Mouse (Mus musculus): ENCODE results near the gene Dgat2l6.
A peak's percentile ranks its signal among the peaks of the same experiment; 100 is the strongest.

The Dgat2l6 gene

DNA sequence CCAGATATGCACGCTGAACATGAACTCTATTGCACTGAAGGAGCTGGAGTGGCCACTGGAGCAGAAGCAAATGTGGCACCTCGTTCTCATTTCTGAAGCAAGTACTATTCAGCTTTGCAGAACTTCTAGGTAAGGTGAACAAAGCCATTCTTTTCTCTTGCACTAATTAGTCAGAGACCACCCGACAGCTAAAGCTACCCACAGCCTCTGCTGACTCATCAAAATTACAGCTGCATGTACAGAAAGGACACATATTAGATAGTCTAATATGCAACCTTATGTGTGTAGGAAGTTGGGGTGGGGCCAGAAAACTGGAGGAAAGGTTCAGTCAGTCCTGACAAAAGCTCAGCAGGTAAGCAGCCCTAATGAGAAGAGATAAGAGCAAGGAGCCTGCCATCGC is at the start of gene Dgat2l6:
Gene Dgat2l6 (plus strand): TSS at position 368 of the 400 bp plus-strand sequence.
- no peak for DNase-seq (ENCODE audit: low read depth, low spot score)

DNA sequence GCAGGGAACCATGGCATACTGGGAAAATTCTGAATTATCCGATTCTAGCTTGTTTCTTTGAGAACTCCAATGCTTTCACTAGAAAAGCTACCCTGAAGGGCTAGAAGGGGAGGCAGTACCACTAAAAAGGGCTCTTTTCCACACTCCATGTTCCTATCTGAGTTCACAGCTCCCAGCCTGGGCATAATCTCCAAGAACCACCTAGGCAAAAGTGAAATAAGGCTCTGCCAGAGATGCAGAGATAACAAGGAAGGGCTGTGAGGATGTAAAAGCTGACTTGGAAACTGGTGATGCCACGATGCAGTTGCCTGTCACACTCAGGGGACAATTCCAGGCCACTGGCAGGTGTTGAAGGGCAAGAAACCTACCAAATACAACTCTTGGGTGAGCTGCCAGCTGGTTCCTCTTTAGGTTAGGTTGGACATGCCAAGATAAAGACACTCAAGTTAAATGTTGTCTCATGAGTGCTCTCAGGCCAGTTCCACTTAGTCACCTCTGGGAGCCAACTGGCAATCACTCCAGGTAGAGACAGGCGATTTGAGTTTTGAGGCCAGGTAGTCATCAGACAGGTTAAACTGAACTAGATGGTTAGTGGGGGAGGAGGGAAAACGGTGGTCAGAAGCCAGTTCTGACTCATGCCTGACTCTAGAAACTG is 48.9 kb upstream of the Dgat2l6 start:
- no peak for DNase-seq (ENCODE audit: low read depth, low spot score)

- DNase-seq (ENCODE audit: low read depth, low spot score) = peak; percentile 61
These were observed 44.3 kb upstream of the Dgat2l6 start for GRCm38 (mm10) chrX:100480317-100480716.

- DNase-seq (ENCODE audit: low read depth, low spot score) = no peak
These were observed 31.1 kb upstream of the Dgat2l6 start for GRCm38 (mm10) chrX:100493500-100494067.

GRCm38 (mm10) chrX:100494068-100494978 is 30.3 kb upstream of the Dgat2l6 start, which contains the start of gene Igbp1:
TSS of gene Igbp1 (plus strand) at chrX:100494291.
- DNase-seq (ENCODE audit: low read depth, low spot score) = peak; percentile 80

GRCm38 (mm10) chrX:100504175-100504851 is 20.3 kb upstream of the Dgat2l6 start:
- DNase-seq (ENCODE audit: low read depth, low spot score) = no peak

DNA sequence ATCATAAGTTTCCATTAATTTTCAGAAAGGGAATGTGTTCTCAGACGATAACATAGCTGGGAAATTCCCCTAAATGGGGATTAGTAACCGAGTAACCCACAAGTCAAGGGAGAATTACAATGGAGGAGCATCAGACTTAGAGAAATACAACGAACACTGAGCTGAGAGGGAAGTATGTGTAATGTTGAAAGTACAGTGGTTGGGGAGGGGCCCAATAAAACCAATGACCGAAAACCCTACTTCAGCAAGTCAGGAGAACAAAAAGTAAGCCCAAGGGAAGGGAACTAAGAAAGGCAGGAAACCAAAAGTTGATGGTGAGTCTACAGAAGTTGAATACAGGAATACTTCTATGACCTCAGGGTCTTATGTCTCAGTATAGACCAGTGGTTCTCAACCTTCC is 16.5 kb upstream of the Dgat2l6 start:
- DNase-seq (ENCODE audit: low read depth, low spot score) = peak; percentile 35

DNA sequence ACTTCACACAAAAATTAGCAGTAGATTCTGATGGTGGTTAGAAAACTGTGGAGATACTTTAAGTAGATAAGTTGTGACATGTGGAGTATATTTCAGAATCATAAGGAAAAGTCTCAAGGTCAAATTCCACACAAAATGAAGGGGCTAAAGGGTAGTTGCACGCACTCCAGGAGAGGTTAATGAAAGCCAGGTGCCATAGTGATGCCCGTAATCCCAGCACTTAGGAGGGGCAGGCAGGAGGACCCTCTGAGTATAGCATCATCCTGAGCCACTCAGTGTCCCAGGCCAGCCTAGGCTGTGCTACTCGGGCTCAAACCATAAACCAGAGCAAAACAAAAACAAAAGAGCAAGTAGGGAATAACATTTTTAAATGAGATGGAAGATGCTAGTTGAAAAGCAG is 14.7 kb upstream of the Dgat2l6 start:
- no peak for DNase-seq (ENCODE audit: low read depth, low spot score)

DNA sequence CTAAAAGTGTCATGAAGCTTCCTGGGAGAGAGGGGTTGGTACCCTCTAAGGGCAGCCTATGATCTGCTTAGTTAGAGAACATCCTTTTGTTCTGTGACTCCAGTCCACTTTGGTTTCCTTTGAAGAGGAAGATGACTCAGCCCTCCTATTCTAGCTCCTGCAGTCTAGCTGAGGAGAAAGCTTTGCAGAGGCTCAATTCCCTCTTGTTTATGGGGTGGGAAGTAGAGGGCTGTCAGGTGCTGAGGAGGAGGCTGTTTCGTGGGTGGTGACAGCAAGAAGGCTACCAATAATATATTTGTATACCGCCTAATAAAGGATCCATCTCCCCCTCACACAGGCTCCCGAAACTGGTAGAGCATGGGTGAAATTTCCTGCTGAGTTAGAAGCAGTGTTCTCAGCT is 8.0 kb upstream of the Dgat2l6 start:
- no peak for DNase-seq (ENCODE audit: low read depth, low spot score)

DNA sequence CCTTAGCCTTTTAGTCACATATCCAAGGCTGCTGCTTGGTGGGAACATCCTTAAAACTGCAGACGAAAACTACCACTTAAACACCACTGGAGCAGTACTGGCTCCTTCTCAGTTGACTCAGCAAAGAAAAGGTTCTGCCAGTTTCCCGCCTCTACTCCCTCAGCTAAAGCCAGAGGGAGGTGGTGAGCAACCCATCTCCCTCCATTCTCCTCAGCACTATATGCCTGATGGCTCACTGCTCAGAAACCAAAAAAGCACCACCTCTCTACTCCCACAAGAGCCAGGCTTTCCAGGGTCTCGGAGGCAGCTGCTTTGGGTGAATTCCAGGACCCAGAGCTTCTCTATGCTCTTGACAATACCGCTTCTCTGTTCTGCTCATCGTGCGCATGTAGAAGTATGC is 7.0 kb upstream of the Dgat2l6 start:
- DNase-seq (ENCODE audit: low read depth, low spot score) = no peak

DNA sequence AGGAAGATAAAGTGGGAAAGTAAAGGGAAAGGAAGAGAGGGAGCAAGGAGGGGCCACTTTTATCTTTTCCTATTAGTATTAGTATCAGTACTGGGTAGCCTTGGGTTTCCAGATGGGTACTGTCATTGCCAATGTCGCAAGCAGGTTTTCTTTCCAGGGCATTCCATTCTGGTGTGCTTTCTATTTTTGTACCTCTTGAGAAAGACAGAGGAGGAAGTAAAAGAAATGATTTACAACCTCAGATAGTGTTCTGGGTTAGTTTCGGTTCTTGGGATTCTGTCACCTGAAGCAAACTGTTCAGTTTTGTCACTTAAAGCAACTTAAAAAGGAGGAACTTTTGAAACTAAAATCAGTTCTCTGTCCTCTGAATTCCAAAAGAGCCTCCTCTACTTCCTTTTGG is 6.1 kb upstream of the Dgat2l6 start:
- DNase-seq (ENCODE audit: low read depth, low spot score) = no peak

- no peak for DNase-seq (ENCODE audit: low read depth, low spot score)
These were observed 31.4 kb downstream of the Dgat2l6 start for GRCm38 (mm10) chrX:100556026-100556425.

DNA sequence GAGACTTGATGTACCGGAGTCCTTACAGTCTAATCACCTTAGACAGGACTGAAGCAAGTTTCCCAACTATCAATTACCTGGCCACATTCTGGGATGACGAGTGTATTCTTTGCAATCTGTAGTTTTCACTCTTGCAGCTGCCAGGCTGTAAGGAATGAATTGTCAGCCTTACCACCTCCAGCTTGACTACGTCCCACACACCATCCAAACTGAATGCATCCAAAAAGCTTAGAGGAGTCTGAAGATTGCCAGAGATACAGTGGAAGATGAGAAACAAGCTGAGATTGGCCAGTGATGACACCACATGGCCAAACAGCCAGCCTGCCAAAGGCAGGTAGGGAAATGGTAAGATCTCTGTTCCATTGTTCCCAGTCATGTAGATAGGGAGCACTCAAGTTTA is 41.1 kb downstream of the Dgat2l6 start:
- no peak for DNase-seq (ENCODE audit: low read depth, low spot score)

DNA sequence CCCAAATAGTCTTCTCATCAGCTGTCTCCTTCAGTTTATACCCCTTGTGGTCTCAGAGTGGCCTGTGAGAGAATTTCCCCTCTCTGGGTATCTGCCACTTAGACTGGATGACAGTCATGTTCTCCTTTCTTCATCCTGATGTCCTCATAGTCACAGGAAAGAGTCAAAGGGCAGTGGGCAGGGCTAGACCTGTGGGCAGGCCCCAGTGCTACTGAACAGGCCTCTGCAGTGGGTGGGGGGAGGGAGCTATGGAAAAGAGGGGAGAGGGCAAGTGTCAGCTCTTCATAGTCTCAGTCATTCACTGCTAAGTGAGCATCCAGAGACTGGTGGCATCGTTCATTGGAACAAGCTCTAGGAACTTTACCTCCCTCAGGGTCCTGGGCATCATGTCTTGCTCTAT is 47.3 kb downstream of the Dgat2l6 start, which contains the start of gene Awat1:
Gene Awat1 (plus strand): TSS at position 301 of the 400 bp plus-strand sequence.
- no peak for DNase-seq (ENCODE audit: low read depth, low spot score)

- no peak for DNase-seq (ENCODE audit: low read depth, low spot score)
These were observed 70.2 kb downstream of the Dgat2l6 start, which contains the start of gene P2ry4 for GRCm38 (mm10) chrX:100594791-100595190. TSS of gene P2ry4 (minus strand) at chrX:100594869.
